Mouse (Mus musculus): ENCODE measurements around the gene Eda. TPM values are rescaled to one million over a fixed set of nuclear protein-coding genes. Genes with fewer than 3 reads are reported as not detected.

The Eda gene
- total and polyA plus RNA-seq, 3 experiments = 2.0 to 3.6 TPM; not detected in 1

DNA sequence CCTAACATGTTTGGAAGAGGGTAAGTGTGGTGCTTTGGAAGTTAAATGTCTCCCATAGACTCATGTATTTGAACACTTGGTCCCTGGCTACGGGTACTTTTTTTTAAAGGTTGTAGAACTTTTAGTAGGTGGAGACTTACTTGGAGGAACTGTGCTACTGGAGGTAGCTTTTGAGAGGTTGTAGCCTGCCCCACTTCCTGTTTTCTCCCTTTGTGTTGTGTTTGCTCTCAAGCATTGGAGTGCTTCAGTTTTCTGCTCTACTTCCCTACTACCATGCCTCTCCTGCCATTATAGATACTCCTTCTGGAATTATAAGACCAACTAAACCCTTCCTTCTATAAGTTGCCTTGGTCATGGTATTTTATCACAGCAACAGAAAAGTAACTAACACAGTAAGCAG lies 5.3 kb upstream of the Eda start:
- DNase-seq (ENCODE audit: low read depth, low spot score) = peak; percentile 57
- H3K4me3 ChIP-seq (ENCODE audit: control insufficient read depth in 1 of 2, insufficient read depth in 1 of 2, low read depth in 2 of 2, low read length in 2 of 2) = no peak overlapping the region
- H3K36me3 ChIP-seq (ENCODE audit: control insufficient read depth in 1 of 2, insufficient read depth in 2 of 2, low read length in 2 of 2) = no peaks in the 10 kb centered on the region; a peak in 1 of 4 replicates
- peak; percentile 51; the same call in 1 of the 2 replicates for TF ChIP-seq ELF1 (IDR thresholded peaks at IDR 0.05; ENCODE audit: low read depth, low read length)
- no peak for TF ChIP-seq MAZ (IDR thresholded peaks at IDR 0.05; ENCODE audit: low read depth, low read length)
- no peak for TF ChIP-seq KAT2A (conservative IDR thresholded peaks at IDR 0.05; ENCODE audit: low read depth, low read length)
- TF ChIP-seq MYC (IDR thresholded peaks at IDR 0.05; ENCODE audit: low read depth, low read length) = no peak
- no peaks in the 10 kb centered on the region for H3K27me3 ChIP-seq (ENCODE audit: control insufficient read depth in 1 of 2, insufficient read depth in 2 of 2, low read length in 2 of 2)
- no peaks in the 10 kb centered on the region for H3K79me2 ChIP-seq (ENCODE audit: control insufficient read depth, insufficient read depth, low read length, poor library complexity)
- H3K9ac ChIP-seq (ENCODE audit: control insufficient read depth, low read depth, low read length, poor library complexity, severe bottlenecking) = no peak overlapping the region
- H3K9me3 ChIP-seq (replicated peaks; ENCODE audit: insufficient read depth, low read length) = no peaks in the 10 kb centered on the region
- H3K27ac ChIP-seq (ENCODE audit: control insufficient read depth, low read depth, low read length) = no peak overlapping the region
- 0 out of 4 replicates have a peak, but pooled peaks cover 0 to 3% of the 10 kb centered on the region in 2 experiments for H3K4me1 ChIP-seq (ENCODE audit: control insufficient read depth in 1 of 2, insufficient read depth in 2 of 2, low read length in 2 of 2)

DNA sequence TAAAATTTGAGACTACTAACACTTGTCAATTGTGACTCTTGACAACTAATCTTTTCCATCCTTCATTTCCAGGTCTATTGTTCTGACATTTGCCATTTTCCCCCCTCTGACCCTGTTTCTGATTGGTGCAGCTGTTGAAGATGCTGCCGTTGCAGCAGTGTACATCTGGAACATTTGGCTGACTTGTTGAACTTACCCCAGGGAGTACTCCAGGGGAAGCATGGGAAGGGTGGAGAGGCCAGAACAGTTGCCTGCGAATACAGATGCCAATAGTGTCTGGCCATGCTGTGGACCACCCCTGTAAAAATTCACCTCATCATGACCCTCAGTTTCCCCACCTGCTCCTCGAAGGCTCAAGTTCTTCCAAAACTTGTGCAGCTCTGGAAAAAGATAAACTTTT lies 1.0 kb upstream of the Eda start:
- H3K79me2 ChIP-seq (ENCODE audit: control insufficient read depth, insufficient read depth, low read length, poor library complexity) = no peaks in the 10 kb centered on the region; the same call in 1 of the 2 replicates
- no peak overlapping the region for H3K9ac ChIP-seq (ENCODE audit: control insufficient read depth, low read depth, low read length, poor library complexity, severe bottlenecking)
- no peak for TF ChIP-seq MYC (IDR thresholded peaks at IDR 0.05; ENCODE audit: low read depth, low read length)
- H3K27me3 ChIP-seq (ENCODE audit: control insufficient read depth in 1 of 2, insufficient read depth in 2 of 2, low read length in 2 of 2) = no peaks in the 10 kb centered on the region
- no peak for DNase-seq (ENCODE audit: low read depth, low spot score)
- H3K27ac ChIP-seq (ENCODE audit: control insufficient read depth, low read depth, low read length) = no peak overlapping the region
- H3K9me3 ChIP-seq (replicated peaks; ENCODE audit: insufficient read depth, low read length) = no peaks in the 10 kb centered on the region
- H3K4me3 ChIP-seq (ENCODE audit: control insufficient read depth in 1 of 2, insufficient read depth in 1 of 2, low read depth in 2 of 2, low read length in 2 of 2) = peak overlapping the region in 1 of 2 experiments; percentile 73; a peak in 1 of 4 replicates
- H3K4me1 ChIP-seq (ENCODE audit: control insufficient read depth in 1 of 2, insufficient read depth in 2 of 2, low read length in 2 of 2) = peaks cover 0 to 3% of the 10 kb centered on the region in 2 experiments; a peak in 1 of 4 replicates
- no peaks in the 10 kb centered on the region; a peak in 1 of 4 replicates for H3K36me3 ChIP-seq (ENCODE audit: control insufficient read depth in 1 of 2, insufficient read depth in 2 of 2, low read length in 2 of 2)

DNA sequence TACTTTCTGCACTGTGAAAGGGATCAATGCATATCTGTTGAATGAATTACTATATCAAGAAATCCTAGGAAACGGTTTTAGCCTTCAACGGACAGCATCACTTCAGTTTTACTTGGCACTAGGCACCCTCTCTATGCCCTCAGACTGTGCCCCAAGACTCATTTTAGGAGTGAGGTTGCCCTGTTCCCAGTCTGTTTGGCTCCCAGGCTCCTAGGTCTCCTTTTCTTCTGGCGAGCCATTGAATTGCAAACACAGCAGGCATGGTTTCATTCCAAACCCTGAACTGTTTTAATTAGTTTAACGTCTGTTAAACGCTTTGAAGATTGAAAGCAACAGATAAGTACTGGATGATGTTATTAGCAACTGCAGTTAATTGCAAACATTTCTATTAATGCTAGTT lies 603 bp upstream of the Eda start:
- Histone ChIP-seq H3K27me3 (ENCODE audit: control insufficient read depth in 1 of 2, insufficient read depth in 2 of 2, low read length in 2 of 2) (no peaks in the 10 kb centered on the region), H3K36me3 (ENCODE audit: control insufficient read depth in 1 of 2, insufficient read depth in 2 of 2, low read length in 2 of 2) (no peaks in the 10 kb centered on the region; a peak in 1 of 4 replicates), H3K9ac (ENCODE audit: control insufficient read depth, low read depth, low read length, poor library complexity, severe bottlenecking) (peak overlapping the region; percentile 54), H3K79me2 (ENCODE audit: control insufficient read depth, insufficient read depth, low read length, poor library complexity) (no peaks in the 10 kb centered on the region; the same call in 1 of the 2 replicates), H3K4me3 (ENCODE audit: control insufficient read depth in 1 of 2, insufficient read depth in 1 of 2, low read depth in 2 of 2, low read length in 2 of 2) (peak overlapping the region; percentile 40 to 73), H3K27ac (ENCODE audit: control insufficient read depth, low read depth, low read length) (no peak overlapping the region), H3K4me1 (ENCODE audit: control insufficient read depth in 1 of 2, insufficient read depth in 2 of 2, low read length in 2 of 2) (peaks cover 0 to 3% of the 10 kb centered on the region in 2 experiments; a peak in 1 of 4 replicates), H3K9me3 (replicated peaks; ENCODE audit: insufficient read depth, low read length) (no peaks in the 10 kb centered on the region)
- no peak for DNase-seq (ENCODE audit: low read depth, low spot score)
- TF ChIP-seq GATA1 (IDR thresholded peaks at IDR 0.05; ENCODE audit: low read depth, low read length) (no peak), POLR2A (IDR thresholded peaks at IDR 0.05; ENCODE audit: control insufficient read depth in 1 of 2, insufficient read depth in 1 of 2, low read depth in 1 of 2, low read length in 2 of 2, poor library complexity in 1 of 2) (no peak), RCOR1 (IDR thresholded peaks at IDR 0.05; ENCODE audit: low read depth, low read length) (no peak), TBP (IDR thresholded peaks at IDR 0.05; ENCODE audit: low read depth, low read length) (no peak), MXI1 (IDR thresholded peaks at IDR 0.05; ENCODE audit: low read depth, low read length) (no peak), USF2 (IDR thresholded peaks at IDR 0.05; ENCODE audit: borderline replicate concordance in 1 of 2, insufficient read depth in 1 of 2, low read depth in 1 of 2, low read length in 2 of 2) (no peak), MEF2A (IDR thresholded peaks at IDR 0.05; ENCODE audit: extremely low read depth, insufficient replicate concordance, low read depth, low read length, poor library complexity, severe bottlenecking) (no peak), CHD1 (IDR thresholded peaks at IDR 0.05; ENCODE audit: low read depth, low read length) (no peak), ZNF384 (IDR thresholded peaks at IDR 0.05; ENCODE audit: low read depth, low read length) (no peak), RAD21 (IDR thresholded peaks at IDR 0.05; ENCODE audit: low read depth, low read length) (no peak), UBTF (IDR thresholded peaks at IDR 0.05; ENCODE audit: borderline replicate concordance, insufficient read depth, low read depth, low read length) (no peak), USF1 (IDR thresholded peaks at IDR 0.05; ENCODE audit: low read depth, low read length) (no peak), ZC3H11A (IDR thresholded peaks at IDR 0.05; ENCODE audit: low read depth, low read length) (no peak), CHD2 (IDR thresholded peaks at IDR 0.05; ENCODE audit: low read length) (no peak)

Measured in MEL (cell line).